Mouse (Mus musculus): ENCODE results near the gene Col4a3bp. TPM values are rescaled to one million over a fixed set of nuclear protein-coding genes. Genes with fewer than 3 reads are reported as not detected.
"Not testable (repeated sequence)": the region's sequence is repeated elsewhere in the genome, so short reads cannot be mapped to it uniquely, and the experiment has no call there.

The Col4a3bp gene
- polyA plus RNA-seq, 1 experiment: 18.0 TPM

- Histone ChIP-seq H3K27ac (ENCODE audit: control insufficient read depth, insufficient read depth, low read depth, low read length, poor library complexity) (no peak overlapping the region), H3K4me3 (replicated peaks; ENCODE audit: control insufficient read depth, low read depth, low read length) (no peak overlapping the region), H3K4me1 (ENCODE audit: control insufficient read depth, insufficient read depth, low read length) (no peaks in the 10 kb centered on the region)
- no peak for TF ChIP-seq CTCF (IDR thresholded peaks at IDR 0.05; ENCODE audit: control insufficient read depth, insufficient read depth, low read length)
- TF ChIP-seq POLR2A (IDR thresholded peaks at IDR 0.05; ENCODE audit: borderline replicate concordance, control insufficient read depth, low read depth, low read length): no peak
- WGBS: 58% methylated on average over 1 of the region's 1 CpGs
Measured at GRCm38 (mm10) chr13:96620891-96621290, 78.5 kb downstream of the Col4a3bp start.

DNA sequence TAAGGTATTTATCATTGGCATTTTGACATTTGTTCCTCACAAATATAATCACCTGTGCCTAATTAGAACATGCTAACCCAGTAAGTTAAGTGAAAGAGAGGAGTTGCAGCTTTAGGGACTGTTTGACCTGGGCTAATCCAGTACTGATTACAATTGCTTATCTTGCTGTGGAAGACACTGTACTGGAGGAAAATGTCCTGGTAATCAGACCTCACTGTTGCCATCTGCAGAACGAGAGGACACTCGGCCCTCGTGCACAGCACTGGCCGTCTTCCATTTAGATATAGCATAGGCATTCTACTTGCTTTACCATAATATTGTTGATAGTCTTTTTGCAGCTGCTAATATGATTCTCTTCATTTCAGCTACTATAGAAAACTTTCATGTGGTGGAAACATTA, 88.0 kb downstream of the Col4a3bp start:
- WGBS: 61% methylated on average over 4 of the region's 4 CpGs
- Histone ChIP-seq H3K4me3 (replicated peaks; ENCODE audit: control insufficient read depth, low read depth, low read length) (no peak overlapping the region), H3K4me1 (ENCODE audit: control insufficient read depth, insufficient read depth, low read length) (no peaks in the 10 kb centered on the region), H3K27ac (ENCODE audit: control insufficient read depth, insufficient read depth, low read depth, low read length, poor library complexity) (no peak overlapping the region)
- TF ChIP-seq POLR2A (IDR thresholded peaks at IDR 0.05; ENCODE audit: borderline replicate concordance, control insufficient read depth, low read depth, low read length): no peak
- no peak for TF ChIP-seq CTCF (IDR thresholded peaks at IDR 0.05; ENCODE audit: control insufficient read depth, insufficient read depth, low read length)

DNA sequence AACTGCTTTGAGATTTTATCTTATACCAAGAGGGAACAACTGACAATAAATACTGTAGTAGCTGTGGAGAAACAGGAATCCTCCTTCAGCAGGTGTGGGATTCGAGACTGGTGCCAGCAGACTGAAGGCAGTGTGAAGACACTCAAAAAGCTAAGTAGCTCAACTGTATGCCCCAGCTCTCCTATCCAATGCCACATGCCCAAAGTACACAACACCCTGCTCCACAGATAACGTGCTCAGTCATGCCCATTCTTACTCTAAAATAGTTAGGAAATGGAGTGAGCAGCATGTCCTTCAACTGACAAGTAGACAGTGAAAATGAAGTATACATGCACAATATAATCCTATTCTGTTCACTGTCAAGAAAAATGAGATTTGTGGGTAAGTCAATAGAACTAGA, 101.8 kb downstream of the Col4a3bp start:
- TF ChIP-seq POLR2A (IDR thresholded peaks at IDR 0.05; ENCODE audit: borderline replicate concordance, control insufficient read depth, low read depth, low read length) (no peak), CTCF (IDR thresholded peaks at IDR 0.05; ENCODE audit: control insufficient read depth, insufficient read depth, low read length) (no peak)
- WGBS: 60% methylated on average over 2 of the region's 2 CpGs
- Histone ChIP-seq H3K4me1 (ENCODE audit: control insufficient read depth, insufficient read depth, low read length) (no peaks in the 10 kb centered on the region), H3K4me3 (replicated peaks; ENCODE audit: control insufficient read depth, low read depth, low read length) (no peak overlapping the region), H3K27ac (ENCODE audit: control insufficient read depth, insufficient read depth, low read depth, low read length, poor library complexity) (no peak overlapping the region)

DNA sequence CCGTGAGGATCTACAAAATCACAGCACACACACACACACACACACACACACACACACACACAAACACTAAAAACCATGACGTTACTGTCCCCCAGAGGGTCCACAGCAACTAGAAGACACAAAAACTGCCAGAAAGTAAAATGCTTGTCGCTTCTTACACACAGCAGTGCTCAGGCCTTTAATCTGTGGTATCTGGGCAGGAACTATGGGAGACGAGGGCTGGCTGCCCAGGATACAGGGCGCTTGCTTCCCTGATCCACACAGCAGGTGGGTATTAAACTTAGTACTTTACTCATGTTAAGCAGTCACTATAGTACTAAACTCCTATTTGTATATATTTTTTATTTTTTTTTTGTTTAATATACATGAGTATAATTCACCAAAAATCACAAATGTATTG, 103.4 kb downstream of the Col4a3bp start:
- no peak overlapping the region for H3K27ac ChIP-seq (ENCODE audit: control insufficient read depth, insufficient read depth, low read depth, low read length, poor library complexity)
- WGBS: 70% methylated on average over 5 of the region's 5 CpGs
- TF ChIP-seq POLR2A (IDR thresholded peaks at IDR 0.05; ENCODE audit: borderline replicate concordance, control insufficient read depth, low read depth, low read length) (no peak), CTCF (IDR thresholded peaks at IDR 0.05; ENCODE audit: control insufficient read depth, insufficient read depth, low read length) (no peak)
- no peaks in the 10 kb centered on the region for H3K4me1 ChIP-seq (ENCODE audit: control insufficient read depth, insufficient read depth, low read length)
- H3K4me3 ChIP-seq (replicated peaks; ENCODE audit: control insufficient read depth, low read depth, low read length): no peak overlapping the region

DNA sequence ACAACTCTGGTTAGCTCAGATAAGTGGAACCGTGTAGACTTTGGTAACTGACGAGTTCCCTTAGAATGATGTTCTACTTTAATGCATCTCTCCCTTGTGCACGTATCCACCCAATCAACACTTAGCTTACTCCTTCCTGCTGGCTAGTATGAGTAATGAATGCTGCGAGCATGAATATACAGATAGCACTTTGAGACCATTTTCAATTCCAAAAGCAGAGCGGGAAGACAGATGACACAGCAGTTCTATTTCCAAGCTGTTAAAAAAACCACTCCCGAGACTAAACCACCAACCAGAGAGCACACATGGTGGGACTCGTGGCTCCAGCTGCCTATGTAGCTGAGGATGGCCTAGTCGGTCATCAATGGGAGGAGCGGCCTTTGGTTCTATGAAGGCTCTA, 110.6 kb downstream of the Col4a3bp start:
- H3K27ac ChIP-seq (ENCODE audit: control insufficient read depth, insufficient read depth, low read depth, low read length, poor library complexity): no peak overlapping the region
- H3K4me1 ChIP-seq (ENCODE audit: control insufficient read depth, insufficient read depth, low read length): no peaks in the 10 kb centered on the region
- TF ChIP-seq POLR2A (IDR thresholded peaks at IDR 0.05; ENCODE audit: borderline replicate concordance, control insufficient read depth, low read depth, low read length) (no peak), CTCF (IDR thresholded peaks at IDR 0.05; ENCODE audit: control insufficient read depth, insufficient read depth, low read length) (no peak)
- 82% methylated on average over 9 of the region's 9 CpGs for WGBS
- H3K4me3 ChIP-seq (replicated peaks; ENCODE audit: control insufficient read depth, low read depth, low read length): no peak overlapping the region

DNA sequence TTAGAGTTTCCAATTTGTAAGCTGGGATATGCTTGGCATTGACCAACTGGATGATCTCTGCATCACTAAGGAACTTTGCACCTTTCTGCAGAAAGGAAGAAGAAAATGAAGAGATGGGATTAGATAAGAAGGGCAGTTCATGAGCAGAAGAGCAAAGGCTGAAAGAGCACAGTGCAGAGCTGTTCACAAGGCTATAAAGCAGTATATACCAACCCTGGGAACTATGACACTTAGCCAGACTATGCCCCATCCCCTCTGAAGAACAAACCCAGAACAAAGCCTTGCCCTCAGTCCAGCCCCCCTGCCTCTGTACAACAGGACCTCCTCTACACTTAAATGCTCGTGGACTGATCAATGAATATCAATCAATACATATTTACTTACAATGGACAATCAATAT, 114.3 kb downstream of the Col4a3bp start:
- Histone ChIP-seq H3K4me1 (ENCODE audit: control insufficient read depth, insufficient read depth, low read length) (no peaks in the 10 kb centered on the region), H3K4me3 (replicated peaks; ENCODE audit: control insufficient read depth, low read depth, low read length) (no peak overlapping the region), H3K27ac (ENCODE audit: control insufficient read depth, insufficient read depth, low read depth, low read length, poor library complexity) (no peak overlapping the region)
- WGBS: 81% methylated on average over 1 of the region's 1 CpGs
- TF ChIP-seq CTCF (IDR thresholded peaks at IDR 0.05; ENCODE audit: control insufficient read depth, insufficient read depth, low read length) (no peak), POLR2A (IDR thresholded peaks at IDR 0.05; ENCODE audit: borderline replicate concordance, control insufficient read depth, low read depth, low read length) (no peak)

DNA sequence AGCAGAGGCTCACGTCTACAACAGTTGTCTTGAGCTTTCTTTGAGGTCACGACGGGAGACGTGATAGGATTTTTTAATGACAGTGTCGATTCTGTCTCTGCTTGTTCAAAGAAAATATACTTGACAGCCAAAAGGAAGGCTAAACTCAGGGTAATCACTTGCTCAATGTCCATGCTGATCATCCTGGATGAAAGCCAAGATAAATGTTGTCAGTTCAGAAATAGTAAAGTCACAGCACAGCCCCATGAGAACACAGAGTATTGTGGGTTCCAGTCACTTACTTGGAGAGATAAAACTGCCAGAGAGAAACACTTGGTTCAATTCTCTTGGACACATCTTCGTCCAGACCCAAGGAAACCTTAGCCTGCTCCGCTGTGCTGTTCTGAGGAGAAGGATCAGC, 116.5 kb downstream of the Col4a3bp start:
- WGBS: 88% methylated on average over 7 of the region's 7 CpGs
- Histone ChIP-seq H3K4me3 (replicated peaks; ENCODE audit: control insufficient read depth, low read depth, low read length) (no peak overlapping the region), H3K27ac (ENCODE audit: control insufficient read depth, insufficient read depth, low read depth, low read length, poor library complexity) (no peak overlapping the region), H3K4me1 (ENCODE audit: control insufficient read depth, insufficient read depth, low read length) (no peaks in the 10 kb centered on the region)
- TF ChIP-seq CTCF (IDR thresholded peaks at IDR 0.05; ENCODE audit: control insufficient read depth, insufficient read depth, low read length) (no peak), POLR2A (IDR thresholded peaks at IDR 0.05; ENCODE audit: borderline replicate concordance, control insufficient read depth, low read depth, low read length) (no peak)

DNA sequence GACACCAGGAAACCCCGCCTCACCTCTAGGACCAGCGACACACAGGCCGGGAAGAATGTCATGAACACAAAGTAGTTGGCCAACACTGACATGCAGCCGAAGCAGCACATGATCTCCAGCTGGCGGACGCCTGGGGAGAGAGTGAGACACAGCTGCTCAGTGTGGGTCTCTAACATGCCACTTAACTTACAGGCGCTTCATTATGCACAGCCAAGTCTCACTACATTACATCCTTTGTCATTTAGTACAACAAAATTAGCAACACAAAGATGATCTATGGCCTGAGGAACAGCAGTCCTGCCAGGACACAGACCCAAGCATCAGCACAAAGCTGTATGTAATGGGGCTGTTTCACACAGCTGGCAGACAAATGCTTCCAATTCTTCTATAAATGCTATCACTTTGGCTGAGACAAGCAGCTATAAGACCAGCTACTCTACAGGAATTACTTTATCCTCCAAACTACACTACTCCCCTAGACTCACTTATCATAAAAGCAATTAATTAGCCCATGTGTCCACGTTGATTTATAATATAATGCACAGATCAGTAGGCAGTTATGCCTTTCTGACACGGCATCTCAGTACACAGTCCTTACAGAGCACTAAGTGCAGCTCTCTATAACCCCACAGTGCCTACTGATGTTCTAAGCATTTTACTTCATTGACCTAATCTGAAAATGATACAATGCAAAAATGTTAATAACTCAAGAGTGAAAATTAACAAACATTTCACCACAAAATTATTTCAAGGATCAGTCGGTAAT, 117.9 kb downstream of the Col4a3bp start:
- Histone ChIP-seq H3K4me1 (ENCODE audit: control insufficient read depth, insufficient read depth, low read length) (no peaks in the 10 kb centered on the region), H3K4me3 (replicated peaks; ENCODE audit: control insufficient read depth, low read depth, low read length) (no peak overlapping the region), H3K27ac (ENCODE audit: control insufficient read depth, insufficient read depth, low read depth, low read length, poor library complexity) (no peak overlapping the region)
- no peak for TF ChIP-seq CTCF (IDR thresholded peaks at IDR 0.05; ENCODE audit: control insufficient read depth, insufficient read depth, low read length)
- no peak for TF ChIP-seq POLR2A (IDR thresholded peaks at IDR 0.05; ENCODE audit: borderline replicate concordance, control insufficient read depth, low read depth, low read length)
- WGBS: 87% methylated on average over 10 of the region's 10 CpGs

GRCm38 (mm10) chr13:96663120-96663519, 120.7 kb downstream of the Col4a3bp start:
- not testable (repeated sequence) for H3K4me3 ChIP-seq (replicated peaks; ENCODE audit: control insufficient read depth, low read depth, low read length); H3K27ac ChIP-seq (ENCODE audit: control insufficient read depth, insufficient read depth, low read depth, low read length, poor library complexity); H3K4me1 ChIP-seq (ENCODE audit: control insufficient read depth, insufficient read depth, low read length)
- WGBS: 95% methylated on average over 4 of the region's 4 CpGs

Data from bone marrow, adult 2 months (tissue).